Mouse (Mus musculus) ES-Bruce4 (cell line): Measurements from ENCODE around the gene Hoxd12.

ENCODE experiments used
- CTCF ChIP-seq: IDR thresholded peaks from one replicate; pipeline ENCODE4 v1.8.1; 2011; ENCODE audit warnings: low read depth, low read length
- POLR2A ChIP-seq: IDR thresholded peaks from one replicate; pipeline ENCODE4 v1.8.1; 2011; ENCODE audit warnings: low read length; ENCODE audit not compliant: insufficient read depth

DNA sequence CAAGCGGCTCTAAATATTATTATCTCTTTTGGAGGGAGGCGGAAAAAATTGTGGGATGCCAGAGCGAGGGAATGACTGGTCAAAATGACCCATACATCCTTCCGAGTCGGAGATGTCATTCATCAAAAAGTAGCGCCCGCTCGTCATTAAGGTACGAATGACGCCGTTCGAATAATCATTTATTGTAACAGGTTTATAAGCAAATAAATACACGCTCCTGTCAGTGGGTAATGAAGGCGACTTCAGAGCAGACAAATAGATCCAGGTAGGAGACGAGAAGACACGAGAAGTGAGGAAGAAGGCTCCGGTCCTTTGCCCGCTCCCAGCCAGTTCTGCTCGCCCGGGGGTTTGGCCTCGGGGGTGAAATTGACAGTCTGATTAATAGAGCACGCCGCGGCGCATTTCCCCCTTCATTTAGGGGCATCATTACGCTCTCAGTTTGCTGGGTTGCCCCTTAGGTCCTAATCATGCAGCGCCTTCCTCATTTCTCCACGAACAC, 15.3 kb upstream of the Hoxd12 start, which contains the start of gene Evx2:
- no peak for TF ChIP-seq CTCF
- no peak for TF ChIP-seq POLR2A
